Mouse (Mus musculus): ENCODE measurements at regions not wholly inside any gene's neighbourhood (a gene's known extent, or its start where the extent isn't known, plus 50 kb on each side); places are given as distances from the start of the nearest gene placed in this dataset.

- H3K9me3 ChIP-seq (ENCODE audit: control insufficient read depth) = no peaks in the 10 kb centered on the region
- H3K27ac ChIP-seq (ENCODE audit: low read depth, low read length) = no peak overlapping the region
- no peak overlapping the region for H3K4me3 ChIP-seq (ENCODE audit: low read depth, low read length)
- ATAC-seq = no peak
- no peaks in the 10 kb centered on the region for H3K36me3 ChIP-seq (ENCODE audit: control insufficient read depth, insufficient read depth)
- H3K27me3 ChIP-seq (replicated peaks; ENCODE audit: control insufficient read depth, insufficient read depth, low read length) = no peaks in the 10 kb centered on the region
- 67% methylated on average over 2 of the region's 2 CpGs for WGBS
- no peaks in the 10 kb centered on the region for H3K4me1 ChIP-seq (replicated peaks; ENCODE audit: control insufficient read depth, insufficient read depth, low read length)
- no peak for TF ChIP-seq CTCF (IDR thresholded peaks at IDR 0.05; ENCODE audit: low read depth)
- H3K9ac ChIP-seq (ENCODE audit: low read depth, low read length) = no peak overlapping the region
- H3K4me2 ChIP-seq (replicated peaks; ENCODE audit: low read depth) = no peak overlapping the region
Observed at GRCm38 (mm10) chr12:96124156-96124931, 432.3 kb downstream of the Flrt2 start.

DNA sequence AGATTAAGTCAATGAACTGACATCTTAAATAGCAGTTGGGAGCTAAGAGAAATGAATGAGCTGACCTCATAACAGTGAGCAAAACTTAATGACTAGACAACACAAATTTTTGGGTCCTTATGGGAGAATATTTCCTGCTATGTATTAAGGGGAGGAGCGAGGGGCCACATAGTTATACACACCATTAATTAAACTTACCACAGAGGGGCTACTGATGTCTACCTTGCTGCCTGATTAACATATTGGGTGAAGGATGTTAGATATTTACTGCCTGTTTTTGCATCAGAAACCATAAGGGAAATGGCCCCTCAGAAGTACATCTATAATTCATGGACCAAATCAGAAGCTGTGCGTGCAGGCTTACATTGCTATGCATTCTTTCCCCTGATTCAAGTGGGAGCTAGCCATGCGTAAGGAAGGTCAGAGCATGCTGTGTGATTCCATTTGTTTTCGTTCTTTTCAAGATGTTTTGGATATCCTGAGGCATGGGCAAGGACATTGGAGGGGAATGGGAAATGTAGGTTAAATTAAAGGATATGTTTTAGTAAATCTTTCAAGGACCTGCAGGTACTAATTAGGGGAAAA lies 437.9 kb downstream of the Flrt2 start:
- Histone ChIP-seq H3K9ac (ENCODE audit: low read depth, low read length) (no peak overlapping the region), H3K4me3 (ENCODE audit: low read depth, low read length) (no peak overlapping the region), H3K27me3 (replicated peaks; ENCODE audit: control insufficient read depth, insufficient read depth, low read length) (no peaks in the 10 kb centered on the region), H3K4me1 (replicated peaks; ENCODE audit: control insufficient read depth, insufficient read depth, low read length) (no peaks in the 10 kb centered on the region), H3K9me3 (ENCODE audit: control insufficient read depth) (no peaks in the 10 kb centered on the region), H3K4me2 (replicated peaks; ENCODE audit: low read depth) (no peak overlapping the region), H3K36me3 (ENCODE audit: control insufficient read depth, insufficient read depth) (no peaks in the 10 kb centered on the region), H3K27ac (ENCODE audit: low read depth, low read length) (no peak overlapping the region)
- no peak for TF ChIP-seq CTCF (IDR thresholded peaks at IDR 0.05; ENCODE audit: low read depth)
- no peak for ATAC-seq
- WGBS = 79% methylated on average over 4 of the region's 4 CpGs

GRCm38 (mm10) chr12:96130796-96131512 lies 438.9 kb downstream of the Flrt2 start:
- Histone ChIP-seq H3K36me3 (ENCODE audit: control insufficient read depth, insufficient read depth) (no peaks in the 10 kb centered on the region), H3K4me3 (ENCODE audit: low read depth, low read length) (no peak overlapping the region), H3K4me2 (replicated peaks; ENCODE audit: low read depth) (no peak overlapping the region), H3K4me1 (replicated peaks; ENCODE audit: control insufficient read depth, insufficient read depth, low read length) (no peaks in the 10 kb centered on the region), H3K9me3 (ENCODE audit: control insufficient read depth) (no peaks in the 10 kb centered on the region), H3K27ac (ENCODE audit: low read depth, low read length) (no peak overlapping the region), H3K9ac (ENCODE audit: low read depth, low read length) (no peak overlapping the region), H3K27me3 (replicated peaks; ENCODE audit: control insufficient read depth, insufficient read depth, low read length) (no peaks in the 10 kb centered on the region)
- no peak for ATAC-seq
- TF ChIP-seq CTCF (IDR thresholded peaks at IDR 0.05; ENCODE audit: low read depth) = no peak
- WGBS = 87% methylated on average over 9 of the region's 9 CpGs

GRCm38 (mm10) chr12:96134136-96134535 lies 442.1 kb downstream of the Flrt2 start:
- H3K27ac ChIP-seq (ENCODE audit: low read depth, low read length) = no peak overlapping the region
- no peak for ATAC-seq
- H3K27me3 ChIP-seq (replicated peaks; ENCODE audit: control insufficient read depth, insufficient read depth, low read length) = no peaks in the 10 kb centered on the region
- TF ChIP-seq CTCF (IDR thresholded peaks at IDR 0.05; ENCODE audit: low read depth) = no peak
- WGBS = 48% methylated on average over 5 of the region's 5 CpGs
- H3K9ac ChIP-seq (ENCODE audit: low read depth, low read length) = no peak overlapping the region
- H3K4me1 ChIP-seq (replicated peaks; ENCODE audit: control insufficient read depth, insufficient read depth, low read length) = no peaks in the 10 kb centered on the region
- no peak overlapping the region for H3K4me3 ChIP-seq (ENCODE audit: low read depth, low read length)
- H3K36me3 ChIP-seq (ENCODE audit: control insufficient read depth, insufficient read depth) = no peaks in the 10 kb centered on the region
- no peaks in the 10 kb centered on the region for H3K9me3 ChIP-seq (ENCODE audit: control insufficient read depth)
- no peak overlapping the region for H3K4me2 ChIP-seq (replicated peaks; ENCODE audit: low read depth)

- Histone ChIP-seq H3K4me2 (replicated peaks; ENCODE audit: low read depth) (no peak overlapping the region), H3K4me3 (ENCODE audit: low read depth, low read length) (no peak overlapping the region), H3K9me3 (ENCODE audit: control insufficient read depth) (no peaks in the 10 kb centered on the region), H3K36me3 (ENCODE audit: control insufficient read depth, insufficient read depth) (no peaks in the 10 kb centered on the region), H3K27me3 (replicated peaks; ENCODE audit: control insufficient read depth, insufficient read depth, low read length) (no peaks in the 10 kb centered on the region), H3K4me1 (replicated peaks; ENCODE audit: control insufficient read depth, insufficient read depth, low read length) (no peaks in the 10 kb centered on the region), H3K9ac (ENCODE audit: low read depth, low read length) (no peak overlapping the region), H3K27ac (ENCODE audit: low read depth, low read length) (no peak overlapping the region)
- WGBS = 92% methylated on average over 2 of the region's 2 CpGs
- TF ChIP-seq CTCF (IDR thresholded peaks at IDR 0.05; ENCODE audit: low read depth) = no peak
- no peak for ATAC-seq
Observed at GRCm38 (mm10) chr12:96141748-96142147, 449.7 kb downstream of the Flrt2 start.

DNA sequence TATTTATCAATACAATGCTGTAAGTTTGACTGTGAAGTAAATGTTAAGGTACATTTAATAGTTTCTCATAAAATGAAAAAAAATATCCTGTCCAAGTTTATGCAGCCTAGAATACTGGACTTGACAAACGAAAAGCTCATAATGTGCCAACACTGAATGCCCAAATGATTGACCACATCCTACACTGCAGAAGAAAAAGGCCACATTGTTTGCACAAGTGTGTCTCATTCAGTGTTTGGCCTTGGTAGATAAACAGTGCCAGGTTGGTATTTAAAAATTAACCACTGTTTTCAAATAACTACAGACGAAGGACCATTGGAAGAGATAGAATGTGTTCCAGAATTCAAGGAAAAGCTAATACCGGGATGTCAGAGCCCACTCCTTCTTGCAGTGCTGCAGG lies 462.1 kb downstream of the Flrt2 start:
- no peak overlapping the region for H3K9ac ChIP-seq (ENCODE audit: low read depth, low read length)
- no peak overlapping the region for H3K4me3 ChIP-seq (ENCODE audit: low read depth, low read length)
- H3K4me1 ChIP-seq (replicated peaks; ENCODE audit: control insufficient read depth, insufficient read depth, low read length) = no peaks in the 10 kb centered on the region
- ATAC-seq = no peak
- H3K36me3 ChIP-seq (ENCODE audit: control insufficient read depth, insufficient read depth) = no peaks in the 10 kb centered on the region
- WGBS = 41% methylated on average over 3 of the region's 3 CpGs
- H3K4me2 ChIP-seq (replicated peaks; ENCODE audit: low read depth) = no peak overlapping the region
- TF ChIP-seq CTCF (IDR thresholded peaks at IDR 0.05; ENCODE audit: low read depth) = no peak
- H3K27me3 ChIP-seq (replicated peaks; ENCODE audit: control insufficient read depth, insufficient read depth, low read length) = no peaks in the 10 kb centered on the region
- H3K9me3 ChIP-seq (ENCODE audit: control insufficient read depth) = no peaks in the 10 kb centered on the region
- no peak overlapping the region for H3K27ac ChIP-seq (ENCODE audit: low read depth, low read length)

Measured in intestine, postnatal 0 days (tissue).